Mouse (Mus musculus): ENCODE measurements around the gene Nucb1. TPM values are rescaled to one million over a fixed set of nuclear protein-coding genes. Genes with fewer than 3 reads are reported as not detected.
A peak's percentile ranks its signal among the peaks of the same experiment; 100 is the strongest.

Nucb1 gene
- 83.7 and 84.8 TPM in 2 replicates for polyA plus RNA-seq (2014; fragmentation: Nextera tagmentation; extraction: Ambion mirVana)

- peak; percentile 99 for DNase-seq (ENCODE audit: low spot score, missing footprints)
- Histone ChIP-seq H3K9me3 (ENCODE audit: control insufficient read depth, low read length) (no peaks in the 10 kb centered on the region), H3K4me2 (peak within 1 kb of the TSS; percentile 73), H3K36me3 (ENCODE audit: control insufficient read depth, insufficient read depth, low read length) (peaks cover 2% of the 10 kb centered on the region; the same call in 1 of the 2 replicates), H3K27me3 (ENCODE audit: control insufficient read depth, insufficient read depth, low read length) (no peaks in the 10 kb centered on the region), H3K9ac (ENCODE audit: low read length) (peak within 1 kb of the TSS; percentile 81), H3K27ac (ENCODE audit: low read depth, low read length) (peak within 1 kb of the TSS; percentile 76), H3K4me3 (ENCODE audit: low read depth, low read length) (peak within 1 kb of the TSS; percentile 69), H3K4me1 (ENCODE audit: control insufficient read depth, insufficient read depth, low read length) (peaks cover 9% of the 10 kb centered on the region)
- ATAC-seq (ENCODE audit: low FRiP score) = peak; percentile 91
- under 1% methylated on average over 44 of the region's 44 CpGs for WGBS
Measured at GRCm38 (mm10) chr7:45509912-45510787, at the start of gene Nucb1. TSS of gene Nucb1 (minus strand) at chr7:45510406.

GRCm38 (mm10) chr7:45558907-45559306 is 48.7 kb upstream of the Nucb1 start:
- no peak overlapping the region for H3K4me2 ChIP-seq
- no peak for DNase-seq (ENCODE audit: low spot score, missing footprints)
- WGBS = 73% methylated on average over 6 of the region's 6 CpGs
- no peak overlapping the region for H3K27ac ChIP-seq (ENCODE audit: low read depth, low read length)
- H3K4me1 ChIP-seq (ENCODE audit: control insufficient read depth, insufficient read depth, low read length) = no peaks in the 10 kb centered on the region; the same call in 1 of the 2 replicates
- no peak for ATAC-seq (ENCODE audit: low FRiP score)
- H3K4me3 ChIP-seq (ENCODE audit: low read depth, low read length) = no peak overlapping the region
- no peaks in the 10 kb centered on the region for H3K36me3 ChIP-seq (ENCODE audit: control insufficient read depth, insufficient read depth, low read length)
- H3K27me3 ChIP-seq (ENCODE audit: control insufficient read depth, insufficient read depth, low read length) = no peaks in the 10 kb centered on the region
- H3K9ac ChIP-seq (ENCODE audit: low read length) = no peak overlapping the region
- H3K9me3 ChIP-seq (ENCODE audit: control insufficient read depth, low read length) = no peaks in the 10 kb centered on the region

DNA sequence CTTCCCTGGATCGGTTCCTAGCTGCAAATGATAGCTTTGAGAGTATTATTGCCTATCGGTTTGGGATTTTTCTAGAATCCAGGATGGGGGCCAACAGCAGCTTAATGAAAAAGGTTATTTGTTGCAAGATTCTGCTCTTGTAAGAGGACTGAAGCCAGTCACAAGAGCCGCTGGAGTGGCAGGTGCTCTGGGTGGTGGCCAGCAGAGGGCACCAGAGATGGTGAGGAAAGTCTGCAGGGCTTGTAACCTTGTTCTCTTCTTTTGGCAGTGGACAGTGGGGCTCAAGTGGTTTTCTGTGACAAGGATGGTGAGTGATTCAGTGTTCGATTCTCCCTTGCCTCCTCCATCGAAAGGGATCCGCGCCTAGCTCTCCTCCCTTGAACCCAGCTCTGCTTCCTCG is 45.6 kb upstream of the Nucb1 start:
- H3K36me3 ChIP-seq (ENCODE audit: control insufficient read depth, insufficient read depth, low read length) = no peaks in the 10 kb centered on the region

DNA sequence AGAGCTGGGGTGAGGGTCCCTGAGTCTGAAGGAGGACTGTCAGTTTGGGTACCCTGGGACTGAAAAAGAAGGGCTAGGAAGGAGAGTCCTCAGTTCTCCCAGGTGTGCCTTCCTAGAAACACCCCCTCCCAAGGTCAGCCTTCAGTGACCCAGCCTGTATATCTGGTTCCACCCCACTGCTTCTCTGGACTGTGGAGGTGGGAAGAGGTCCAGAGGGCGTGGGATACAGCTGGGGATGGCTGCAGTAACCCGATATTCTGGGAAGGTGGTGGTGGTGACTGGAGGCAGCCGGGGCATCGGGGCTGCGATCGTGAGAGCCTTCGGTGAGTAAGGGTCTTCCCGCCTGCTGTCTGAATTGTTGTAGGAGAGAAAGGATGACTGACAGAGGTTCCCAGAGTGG is 44.5 kb upstream of the Nucb1 start, which contains the start of gene Hsd17b14:
TSS of gene Hsd17b14 (plus strand) at position 150 of the 400 bp plus-strand sequence.
- Histone ChIP-seq H3K27ac (ENCODE audit: low read depth, low read length) (no peak within 1 kb of the TSS), H3K27me3 (ENCODE audit: control insufficient read depth, insufficient read depth, low read length) (no peaks in the 10 kb centered on the region), H3K4me1 (ENCODE audit: control insufficient read depth, insufficient read depth, low read length) (no peaks in the 10 kb centered on the region), H3K36me3 (ENCODE audit: control insufficient read depth, insufficient read depth, low read length) (no peaks in the 10 kb centered on the region), H3K4me3 (ENCODE audit: low read depth, low read length) (no peak within 1 kb of the TSS), H3K4me2 (no peak within 1 kb of the TSS), H3K9me3 (ENCODE audit: control insufficient read depth, low read length) (no peaks in the 10 kb centered on the region), H3K9ac (ENCODE audit: low read length) (no peak within 1 kb of the TSS)
- 47% methylated on average over 8 of the region's 8 CpGs for WGBS
- DNase-seq (ENCODE audit: low spot score, missing footprints) (no peak), ATAC-seq (ENCODE audit: low FRiP score) (no peak)

More for the DNA sequence above, 45.6 kb upstream of the Nucb1 start:
- Histone ChIP-seq H3K27me3 (ENCODE audit: control insufficient read depth, insufficient read depth, low read length) (no peaks in the 10 kb centered on the region), H3K9me3 (ENCODE audit: control insufficient read depth, low read length) (no peaks in the 10 kb centered on the region), H3K9ac (ENCODE audit: low read length) (no peak overlapping the region), H3K4me1 (ENCODE audit: control insufficient read depth, insufficient read depth, low read length) (no peaks in the 10 kb centered on the region), H3K4me3 (ENCODE audit: low read depth, low read length) (no peak overlapping the region), H3K4me2 (no peak overlapping the region), H3K27ac (ENCODE audit: low read depth, low read length) (no peak overlapping the region)
- 31% methylated on average over 8 of the region's 8 CpGs for WGBS
- ATAC-seq (ENCODE audit: low FRiP score) (no peak), DNase-seq (ENCODE audit: low spot score, missing footprints) (peak; percentile 97)

DNA sequence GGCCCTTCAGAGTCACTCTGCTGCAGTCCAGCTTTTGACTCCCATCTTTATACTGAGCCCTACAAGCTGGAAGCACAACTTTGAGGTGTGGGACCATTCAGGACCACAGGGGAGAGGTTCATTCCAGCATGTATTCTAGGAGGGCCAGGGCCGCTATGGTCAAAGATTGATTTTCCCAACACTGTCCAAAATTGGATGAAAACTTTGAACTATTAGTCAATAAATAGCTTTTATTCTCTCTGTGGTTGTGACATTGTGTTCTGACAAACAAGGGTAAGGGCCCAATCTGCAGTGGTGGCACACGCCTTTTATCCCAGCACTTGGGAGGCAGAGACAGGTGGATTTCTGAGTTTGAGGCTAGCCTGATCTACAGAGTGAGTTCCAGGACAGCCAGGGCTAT is 43.8 kb upstream of the Nucb1 start:
- no peak for DNase-seq (ENCODE audit: low spot score, missing footprints)
- Histone ChIP-seq H3K27me3 (ENCODE audit: control insufficient read depth, insufficient read depth, low read length) (no peaks in the 10 kb centered on the region), H3K4me2 (no peak overlapping the region), H3K9ac (ENCODE audit: low read length) (no peak overlapping the region), H3K4me1 (ENCODE audit: control insufficient read depth, insufficient read depth, low read length) (no peaks in the 10 kb centered on the region), H3K9me3 (ENCODE audit: control insufficient read depth, low read length) (no peaks in the 10 kb centered on the region), H3K36me3 (ENCODE audit: control insufficient read depth, insufficient read depth, low read length) (no peaks in the 10 kb centered on the region), H3K27ac (ENCODE audit: low read depth, low read length) (no peak overlapping the region), H3K4me3 (ENCODE audit: low read depth, low read length) (no peak overlapping the region)
- ATAC-seq (ENCODE audit: low FRiP score) = no peak
- WGBS = 91% methylated on average over 2 of the region's 2 CpGs

DNA sequence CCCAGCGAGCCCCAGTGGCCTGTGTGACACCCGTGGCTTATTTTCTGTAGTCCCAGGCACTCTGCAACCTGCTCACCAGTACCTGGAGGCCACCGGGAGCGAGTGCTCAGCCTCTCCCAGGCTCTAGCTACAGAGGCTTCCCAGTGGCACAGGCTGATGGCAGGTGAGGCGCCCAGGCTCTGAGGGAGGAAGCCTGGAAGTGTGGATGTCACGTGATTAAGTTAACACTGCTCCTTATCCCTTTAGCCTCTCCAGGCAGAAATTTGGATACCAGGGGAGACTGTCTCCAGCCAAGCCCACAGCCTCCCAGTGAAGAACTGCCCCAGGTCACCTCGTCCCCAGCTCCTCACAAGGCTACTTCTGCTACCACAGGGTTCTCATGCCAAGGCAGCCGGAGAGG is 43.3 kb upstream of the Nucb1 start:
- no peaks in the 10 kb centered on the region for H3K27me3 ChIP-seq (ENCODE audit: control insufficient read depth, insufficient read depth, low read length)
- H3K36me3 ChIP-seq (ENCODE audit: control insufficient read depth, insufficient read depth, low read length) = no peaks in the 10 kb centered on the region
- WGBS = 71% methylated on average over 8 of the region's 8 CpGs
- DNase-seq (ENCODE audit: low spot score, missing footprints) (no peak), ATAC-seq (ENCODE audit: low FRiP score) (no peak)
- H3K9me3 ChIP-seq (ENCODE audit: control insufficient read depth, low read length) = no peaks in the 10 kb centered on the region
- H3K4me1 ChIP-seq (ENCODE audit: control insufficient read depth, insufficient read depth, low read length) = no peaks in the 10 kb centered on the region
- no peak overlapping the region for H3K27ac ChIP-seq (ENCODE audit: low read depth, low read length)
- H3K4me2 ChIP-seq = no peak overlapping the region
- no peak overlapping the region for H3K4me3 ChIP-seq (ENCODE audit: low read depth, low read length)
- H3K9ac ChIP-seq (ENCODE audit: low read length) = no peak overlapping the region

GRCm38 (mm10) chr7:45551512-45551883 is 41.3 kb upstream of the Nucb1 start:
- no peak overlapping the region for H3K9ac ChIP-seq (ENCODE audit: low read length)
- 90% methylated on average over 8 of the region's 8 CpGs for WGBS
- no peaks in the 10 kb centered on the region for H3K4me1 ChIP-seq (ENCODE audit: control insufficient read depth, insufficient read depth, low read length)
- H3K9me3 ChIP-seq (ENCODE audit: control insufficient read depth, low read length) = no peaks in the 10 kb centered on the region
- no peak overlapping the region for H3K27ac ChIP-seq (ENCODE audit: low read depth, low read length)
- no peaks in the 10 kb centered on the region for H3K27me3 ChIP-seq (ENCODE audit: control insufficient read depth, insufficient read depth, low read length)
- no peak for DNase-seq (ENCODE audit: low spot score, missing footprints)
- H3K4me3 ChIP-seq (ENCODE audit: low read depth, low read length) = no peak overlapping the region
- ATAC-seq (ENCODE audit: low FRiP score) = no peak
- no peaks in the 10 kb centered on the region for H3K36me3 ChIP-seq (ENCODE audit: control insufficient read depth, insufficient read depth, low read length)
- H3K4me2 ChIP-seq = no peak overlapping the region

- H3K27me3 ChIP-seq (ENCODE audit: control insufficient read depth, insufficient read depth, low read length) = no peaks in the 10 kb centered on the region
- H3K9me3 ChIP-seq (ENCODE audit: control insufficient read depth, low read length) = no peaks in the 10 kb centered on the region
- H3K27ac ChIP-seq (ENCODE audit: low read depth, low read length) = no peak overlapping the region
- no peaks in the 10 kb centered on the region for H3K36me3 ChIP-seq (ENCODE audit: control insufficient read depth, insufficient read depth, low read length)
- H3K4me3 ChIP-seq (ENCODE audit: low read depth, low read length) = no peak overlapping the region
- H3K4me2 ChIP-seq = no peak overlapping the region
- H3K4me1 ChIP-seq (ENCODE audit: control insufficient read depth, insufficient read depth, low read length) = no peaks in the 10 kb centered on the region
- WGBS = 83% methylated on average over 11 of the region's 11 CpGs
- no peak for DNase-seq (ENCODE audit: low spot score, missing footprints)
- no peak for ATAC-seq (ENCODE audit: low FRiP score)
- H3K9ac ChIP-seq (ENCODE audit: low read length) = no peak overlapping the region
Measured at GRCm38 (mm10) chr7:45550821-45551511, 40.8 kb upstream of the Nucb1 start.
